Mouse (Mus musculus): ENCODE results near the gene Dennd1b.

The Dennd1b gene

GRCm38 (mm10) chr1:139025882-139026645 is 62.8 kb downstream of the Dennd1b start:
- no peak for DNase-seq

GRCm38 (mm10) chr1:139029521-139029920 is 66.3 kb downstream of the Dennd1b start:
- no peak for DNase-seq

- no peak for DNase-seq
These were observed 69.2 kb downstream of the Dennd1b start for GRCm38 (mm10) chr1:139032411-139032810.

- no peak for DNase-seq
These were observed 71.9 kb downstream of the Dennd1b start for GRCm38 (mm10) chr1:139035141-139035540.

- DNase-seq, result no peak
These were observed 73.1 kb downstream of the Dennd1b start for GRCm38 (mm10) chr1:139036302-139036701.

- no peak for DNase-seq
These were observed 73.7 kb downstream of the Dennd1b start for GRCm38 (mm10) chr1:139036768-139037507.

GRCm38 (mm10) chr1:139038074-139038473 is 74.8 kb downstream of the Dennd1b start:
- DNase-seq, result no peak

- DNase-seq, result no peak
These were observed 75.4 kb downstream of the Dennd1b start for GRCm38 (mm10) chr1:139038620-139039019.

- DNase-seq, result no peak
These were observed 76.4 kb downstream of the Dennd1b start for GRCm38 (mm10) chr1:139039529-139040230.

- DNase-seq, result no peak
These were observed 85.8 kb downstream of the Dennd1b start for GRCm38 (mm10) chr1:139049075-139049474.

GRCm38 (mm10) chr1:139049881-139050472 is 86.7 kb downstream of the Dennd1b start:
- no peak for DNase-seq

GRCm38 (mm10) chr1:139053003-139053402 is 89.8 kb downstream of the Dennd1b start:
- DNase-seq, result no peak

GRCm38 (mm10) chr1:139060301-139060700 is 97.1 kb downstream of the Dennd1b start:
- no peak for DNase-seq

GRCm38 (mm10) chr1:139064711-139065110 is 101.5 kb downstream of the Dennd1b start:
- DNase-seq, result no peak

- no peak for DNase-seq
These were observed 104.0 kb downstream of the Dennd1b start for GRCm38 (mm10) chr1:139067210-139067609.

GRCm38 (mm10) chr1:139071015-139071414 is 107.8 kb downstream of the Dennd1b start:
- DNase-seq, result no peak

GRCm38 (mm10) chr1:139075671-139076070 is 112.4 kb downstream of the Dennd1b start:
- DNase-seq, result no peak

GRCm38 (mm10) chr1:139077989-139078388 is 114.8 kb downstream of the Dennd1b start:
- no peak for DNase-seq

GRCm38 (mm10) chr1:139079000-139079399 is 115.8 kb downstream of the Dennd1b start:
- no peak for DNase-seq

- DNase-seq, result no peak
These were observed 116.3 kb downstream of the Dennd1b start for GRCm38 (mm10) chr1:139079523-139079922.

- no peak for DNase-seq
These were observed 117.5 kb downstream of the Dennd1b start for GRCm38 (mm10) chr1:139080517-139081386.

- no peak for DNase-seq
These were observed 120.1 kb downstream of the Dennd1b start for GRCm38 (mm10) chr1:139083382-139083781.
